Mouse (Mus musculus): ENCODE results near the gene Lrrc25. TPM values are rescaled to one million over a fixed set of nuclear protein-coding genes. Genes with fewer than 3 reads are reported as not detected.

Gene Lrrc25
- total RNA-seq, 1 experiment from 2014 or later, result 1.0 TPM

GRCm38 (mm10) chr8:70648164-70648442, 32.1 kb downstream of the Lrrc25 start:
- DNase-seq, result no peak

DNA sequence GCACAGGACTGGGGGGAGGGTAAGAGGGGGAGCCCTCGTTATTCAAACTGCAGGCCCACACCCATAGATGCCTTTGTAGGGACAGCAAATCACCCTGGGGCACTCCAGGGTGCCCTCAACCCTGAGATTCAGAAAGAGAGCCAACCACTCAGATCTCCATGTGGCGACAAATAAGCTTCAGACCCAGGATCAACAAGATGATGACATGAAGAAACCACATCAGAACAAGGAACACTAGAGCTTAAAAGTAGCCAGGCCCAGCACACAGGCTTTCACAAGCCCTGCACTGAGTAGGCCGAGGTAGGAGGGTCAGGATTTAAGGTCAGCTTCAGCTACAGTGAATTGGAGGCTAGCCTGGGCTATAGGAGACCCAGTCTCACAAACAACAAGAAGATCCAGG, 33.0 kb downstream of the Lrrc25 start:
- DNase-seq, result no peak

- DNase-seq, result peak; percentile 83
These were observed 33.4 kb downstream of the Lrrc25 start for GRCm38 (mm10) chr8:70649324-70649723.

DNA sequence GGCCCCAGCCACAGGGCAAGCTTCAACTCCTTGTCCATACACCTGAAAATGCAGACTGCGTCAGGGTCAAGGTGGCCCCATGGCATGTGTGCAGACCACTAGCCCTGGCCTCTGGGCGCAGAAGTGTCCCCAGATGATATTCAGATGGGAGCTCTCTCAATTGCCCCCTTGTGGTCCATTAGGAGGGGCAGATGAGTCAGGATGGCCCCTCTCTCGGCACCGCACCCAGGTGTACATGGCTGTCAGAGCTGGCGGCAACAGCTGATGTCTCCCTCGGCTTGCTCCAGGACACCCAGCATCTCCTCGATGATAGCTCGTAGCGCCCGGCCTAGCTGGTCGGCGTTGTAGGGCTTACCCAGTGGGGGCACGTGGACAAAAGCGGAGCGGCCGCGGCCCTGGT, 34.4 kb downstream of the Lrrc25 start:
- no peak for DNase-seq

DNA sequence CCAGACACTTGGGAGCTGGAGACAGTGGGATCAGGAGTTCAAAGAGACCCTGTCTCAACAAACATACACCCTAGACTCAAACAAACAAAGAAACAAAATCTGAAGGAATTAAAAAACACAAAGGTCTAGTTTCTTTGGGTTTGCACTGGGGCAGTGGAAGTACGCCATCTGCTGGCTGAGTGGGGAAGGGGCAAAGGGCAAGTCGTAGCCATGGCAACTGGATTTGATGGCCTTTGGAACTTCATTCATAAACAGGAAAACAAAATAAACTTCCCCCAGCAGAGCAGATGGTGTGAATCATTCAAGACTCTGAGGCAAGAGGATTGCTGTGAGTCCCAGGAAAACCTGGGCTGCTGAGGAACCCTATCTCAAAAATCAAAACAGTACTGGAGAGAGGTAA, 37.3 kb downstream of the Lrrc25 start:
- DNase-seq, result peak; percentile 72

DNA sequence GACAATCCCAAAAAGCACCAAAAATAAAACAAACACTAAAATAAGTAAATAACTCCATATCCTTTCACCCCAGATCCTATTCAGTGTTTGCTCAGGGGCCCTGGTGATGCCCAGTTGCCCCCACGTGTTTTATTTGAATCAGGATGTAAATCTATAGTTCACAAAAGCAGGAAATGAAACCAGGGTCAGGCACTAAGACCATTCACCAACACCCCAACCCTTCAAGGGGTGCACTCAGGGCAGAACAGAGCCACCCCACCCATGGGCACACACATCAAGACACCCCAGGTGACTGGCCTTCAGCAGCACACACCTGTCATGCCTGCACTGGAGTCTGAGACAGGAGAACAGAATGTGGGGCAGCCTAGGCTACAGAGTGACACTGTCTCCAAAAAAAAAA, 38.2 kb downstream of the Lrrc25 start:
- no peak for DNase-seq

- no peak for DNase-seq
These were observed 39.5 kb downstream of the Lrrc25 start for GRCm38 (mm10) chr8:70655469-70655868.

DNA sequence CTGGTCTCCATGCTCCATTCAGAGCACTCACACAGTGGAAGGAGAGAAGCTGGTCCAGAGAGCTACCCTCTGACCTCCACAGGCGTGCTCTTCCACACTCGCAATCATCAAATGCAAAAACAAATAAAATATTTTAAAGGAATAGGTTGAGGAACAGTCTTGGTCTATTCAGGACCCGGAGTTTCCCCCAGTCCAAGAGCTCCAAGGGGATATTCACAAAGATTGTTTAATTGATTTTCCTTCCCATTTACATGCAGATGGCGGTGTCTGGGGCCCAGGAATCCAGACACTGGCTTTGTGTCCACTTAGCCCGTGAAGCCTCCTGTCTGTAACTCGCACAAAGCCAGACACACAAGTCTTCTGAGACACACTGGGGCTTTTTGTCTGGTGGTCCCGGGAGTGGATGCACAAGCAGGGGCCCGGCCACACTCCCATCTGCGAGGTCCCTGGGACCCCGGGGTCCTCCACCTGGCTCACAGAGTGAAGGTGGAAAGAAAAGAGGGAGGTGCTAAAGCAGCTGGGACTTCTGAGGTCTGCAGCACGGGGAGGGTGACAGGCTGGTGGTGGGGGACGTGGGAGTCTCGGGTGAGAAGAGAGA, 40.3 kb downstream of the Lrrc25 start:
- DNase-seq, result no peak

- DNase-seq, result no peak
These were observed 41.3 kb downstream of the Lrrc25 start for GRCm38 (mm10) chr8:70657214-70657613.

DNA sequence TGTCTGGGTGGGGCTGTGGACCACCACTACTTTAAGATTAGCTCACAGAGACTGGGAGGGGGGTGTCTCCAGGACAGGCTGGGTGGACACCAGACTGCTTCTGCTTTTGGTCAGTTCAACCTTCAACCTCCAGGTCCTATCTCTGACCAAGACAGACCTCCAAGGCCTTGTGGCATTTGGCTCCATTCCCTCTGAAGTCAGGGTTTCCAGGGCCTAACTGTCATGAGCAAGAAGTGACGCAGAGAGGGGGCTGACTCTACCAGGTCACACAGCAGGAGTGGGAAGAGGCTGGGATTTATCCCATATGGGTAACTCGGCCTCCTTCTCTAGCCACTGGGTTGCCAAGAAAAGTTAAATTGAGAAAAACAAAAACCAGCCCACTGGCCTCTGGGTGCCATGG, 41.8 kb downstream of the Lrrc25 start:
- DNase-seq, result peak; percentile 52

DNA sequence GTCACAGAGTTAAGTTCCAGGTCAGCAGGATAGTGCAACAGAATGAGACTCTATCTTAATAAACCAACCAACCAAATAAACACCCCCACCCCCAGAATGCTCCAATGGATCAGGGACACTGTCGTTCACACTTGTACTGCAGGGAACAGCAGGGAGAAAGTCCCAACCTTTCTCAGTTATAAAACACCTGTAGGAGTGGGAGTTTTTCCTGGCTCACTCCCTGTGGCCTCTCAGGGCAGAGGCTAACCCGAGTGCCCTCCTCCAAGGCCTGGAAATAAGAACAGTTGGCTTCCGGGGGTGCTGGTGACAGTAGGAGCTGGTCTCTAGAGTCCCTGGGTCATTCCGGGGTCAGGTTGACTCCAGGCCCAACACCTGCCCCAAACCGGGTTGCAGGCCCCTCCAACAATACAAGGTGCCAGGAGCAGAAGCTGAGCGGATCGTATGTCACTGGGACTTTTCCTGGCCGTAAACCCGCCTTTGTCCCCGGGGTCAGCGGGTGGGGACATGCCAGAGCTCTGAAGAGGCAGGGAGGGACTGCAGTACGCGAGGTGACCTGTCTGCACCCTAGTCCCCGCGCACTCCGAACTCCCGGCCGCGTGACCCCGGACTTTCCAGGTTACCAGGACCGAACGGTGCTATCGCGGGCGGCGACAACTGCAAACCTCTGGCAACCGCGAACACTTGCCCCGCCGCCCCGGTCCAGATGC, 43.1 kb downstream of the Lrrc25 start:
- no peak for DNase-seq

- DNase-seq, result peak; percentile 93
These were observed 43.8 kb downstream of the Lrrc25 start for GRCm38 (mm10) chr8:70659604-70660272.

GRCm38 (mm10) chr8:70660273-70660725, 44.3 kb downstream of the Lrrc25 start, which contains the start of gene Pgpep1:
Gene Pgpep1 (minus strand): TSS chr8:70660388.
- DNase-seq, result no peak

GRCm38 (mm10) chr8:70663691-70664090, 47.7 kb downstream of the Lrrc25 start:
- no peak for DNase-seq

- no peak for DNase-seq
These were observed 48.7 kb downstream of the Lrrc25 start for GRCm38 (mm10) chr8:70664631-70665030.

- no peak for DNase-seq
These were observed 49.6 kb downstream of the Lrrc25 start for GRCm38 (mm10) chr8:70665599-70665998.

GRCm38 (mm10) chr8:70667071-70667470, 51.1 kb downstream of the Lrrc25 start:
- no peak for DNase-seq

Other genes with a start within 250 kb of the Lrrc25 start
- gene Comp, start 242.6 kb upstream of the Lrrc25 start, total RNA-seq (2021), result 0.27 TPM in 1 of 2 replicates, not detected in the other
- gene Crtc1, start 176.6 kb upstream of the Lrrc25 start, total RNA-seq (2021), result 23.9 and 28.8 TPM in 2 replicates
- gene Klhl26, start 139.2 kb upstream of the Lrrc25 start, total RNA-seq (2021), result 22.3 and 24.9 TPM in 2 replicates
- gene Tmem59l, start 128.8 kb upstream of the Lrrc25 start, total RNA-seq (2021), result 10.1 and 10.2 TPM in 2 replicates
- 0.18 TPM in 1 of 2 replicates, not detected in the other for gene Crlf1, start 123.0 kb upstream of the Lrrc25 start, total RNA-seq (2021)
- 141 and 158 TPM in 2 replicates for gene Rex1bd, start 109.4 kb upstream of the Lrrc25 start, total RNA-seq (2021)
- 1,380 and 1,587 TPM in 2 replicates for gene Uba52, start 105.4 kb upstream of the Lrrc25 start, total RNA-seq (2021)
- 361 and 404 TPM in 2 replicates for gene Fkbp8, start 88.4 kb upstream of the Lrrc25 start, total RNA-seq (2021)
- 68.9 and 85.4 TPM in 2 replicates for gene Kxd1, start 88.2 kb upstream of the Lrrc25 start, total RNA-seq (2021)
- gene Ell, start 76.7 kb upstream of the Lrrc25 start, total RNA-seq (2021), result 24.3 and 29.8 TPM in 2 replicates
- gene Isyna1, start 21.8 kb upstream of the Lrrc25 start, total RNA-seq (2021), result 89.7 and 101 TPM in 2 replicates
- gene Ssbp4, start 7.3 kb upstream of the Lrrc25 start, total RNA-seq (2021), result 82.0 and 88.2 TPM in 2 replicates
- gene Gdf15, start 16.3 kb downstream of the Lrrc25 start, total RNA-seq (2021), result 2.2 and 5.7 TPM in 2 replicates
- 98.1 and 129 TPM in 2 replicates for gene Pgpep1, start 44.2 kb downstream of the Lrrc25 start, total RNA-seq (2021)
- 66.1 and 86.8 TPM in 2 replicates for gene Lsm4, start 57.1 kb downstream of the Lrrc25 start, total RNA-seq (2021)
- gene Jund, start 82.8 kb downstream of the Lrrc25 start, total RNA-seq (2021), result 191 and 217 TPM in 2 replicates
- gene Iqcn, start 87.3 kb downstream of the Lrrc25 start, total RNA-seq (2021), result 0.15 and 0.19 TPM in 2 replicates
- not detected in 2 replicates for gene Gm3336, start 102.4 kb downstream of the Lrrc25 start, total RNA-seq (2021)
- 0.55 and 1.3 TPM in 2 replicates for gene Pde4c, start 107.6 kb downstream of the Lrrc25 start, total RNA-seq (2021)
- 65.2 and 89.6 TPM in 2 replicates for gene Rab3a, start 138.5 kb downstream of the Lrrc25 start, total RNA-seq (2021)
- gene Mpv17l2, start 144.8 kb downstream of the Lrrc25 start, total RNA-seq (2021), result 127 and 143 TPM in 2 replicates
- 50.2 and 62.1 TPM in 2 replicates for gene Pik3r2, start 160.6 kb downstream of the Lrrc25 start, total RNA-seq (2021)
- gene Mast3, start 188.9 kb downstream of the Lrrc25 start, total RNA-seq (2021), result 26.9 and 27.4 TPM in 2 replicates
- not detected in 2 replicates for gene Il12rb1, start 192.3 kb downstream of the Lrrc25 start, total RNA-seq (2021)
- gene Arrdc2, start 223.6 kb downstream of the Lrrc25 start, total RNA-seq (2021), result 10.6 and 14.4 TPM in 2 replicates
- gene Kcnn1, start 247.1 kb downstream of the Lrrc25 start, total RNA-seq (2021), result 2.2 and 3.3 TPM in 2 replicates